Mouse (Mus musculus) myocyte (in vitro differentiated cells): ENCODE data around the gene Synj2.

Source experiments
- E2F4 ChIP-seq: IDR thresholded peaks from one replicate; pipeline ENCODE4 v1.6.1; 2011; ENCODE audit warnings: mild to moderate bottlenecking, control low read depth, moderate library complexity; ENCODE audit not compliant: insufficient read depth
- MAX ChIP-seq: IDR thresholded peaks from one replicate; pipeline ENCODE4 v1.6.1; 2011; ENCODE audit warnings: low read depth, mild to moderate bottlenecking, control low read depth
- POLR2A ChIP-seq: IDR thresholded peaks from one replicate; pipeline ENCODE4 v1.6.1; 2011; ENCODE audit warnings: low read depth, mild to moderate bottlenecking, control low read depth, moderate library complexity; ENCODE audit not compliant: insufficient read length
- POLR2AphosphoS2 ChIP-seq: IDR thresholded peaks from one replicate; pipeline ENCODE4 v1.6.1; 2011; ENCODE audit warnings: low read depth, control low read depth; ENCODE audit not compliant: insufficient read length
- TCF12 ChIP-seq: IDR thresholded peaks from one replicate; pipeline ENCODE4 v1.6.1; 2011; ENCODE audit warnings: mild to moderate bottlenecking, control low read depth; ENCODE audit not compliant: poor library complexity, insufficient read depth, severe bottlenecking

- TF ChIP-seq POLR2AphosphoS2 (peak; percentile 77), POLR2A (peak; percentile 89), TCF12 (no peak), E2F4 (no peak), MAX (no peak)
Measured at GRCm38 (mm10) chr17:6079287-6080122, 138.4 kb downstream of the Synj2 start, which contains the start of the genes Serac1 and Gtf2h5.
